Mouse (Mus musculus): ENCODE measurements around the gene Arhgap11a.

GRCm38 (mm10) chr2:113887166-113887565 lies 38.7 kb upstream of the Arhgap11a start:
- TF ChIP-seq POLR2A (IDR thresholded peaks at IDR 0.05; ENCODE audit: low read depth, low read length) (no peak), CTCF (conservative IDR thresholded peaks at IDR 0.05 in 1 of 2, IDR thresholded peaks at IDR 0.05 in 1 of 2; ENCODE audit: low read depth in 2 of 2, low read length in 2 of 2) (no peak), USF1 (IDR thresholded peaks at IDR 0.05; ENCODE audit: low read depth, low read length) (no peak), MAX (IDR thresholded peaks at IDR 0.05; ENCODE audit: low read length) (no peak), EP300 (IDR thresholded peaks at IDR 0.05; ENCODE audit: low read length) (no peak), MAZ (IDR thresholded peaks at IDR 0.05; ENCODE audit: low read depth, low read length) (no peak), MXI1 (IDR thresholded peaks at IDR 0.05; ENCODE audit: low read depth, low read length) (no peak), JUND (conservative IDR thresholded peaks at IDR 0.05; ENCODE audit: low read depth, low read length) (no peak), ZNF384 (IDR thresholded peaks at IDR 0.05; ENCODE audit: low read depth, low read length) (no peak), RCOR1 (conservative IDR thresholded peaks at IDR 0.05; ENCODE audit: low read depth, low read length) (no peak), SMC3 (IDR thresholded peaks at IDR 0.05; ENCODE audit: low read depth, low read length) (no peak)
